Mouse (Mus musculus): Measurements from ENCODE around the gene Tfpi. TPM values are rescaled to one million over a fixed set of nuclear protein-coding genes. Genes with fewer than 3 reads are reported as not detected.

Gene Tfpi
- polyA plus RNA-seq, 2 experiments: 10.4 to 15.1 TPM

DNA sequence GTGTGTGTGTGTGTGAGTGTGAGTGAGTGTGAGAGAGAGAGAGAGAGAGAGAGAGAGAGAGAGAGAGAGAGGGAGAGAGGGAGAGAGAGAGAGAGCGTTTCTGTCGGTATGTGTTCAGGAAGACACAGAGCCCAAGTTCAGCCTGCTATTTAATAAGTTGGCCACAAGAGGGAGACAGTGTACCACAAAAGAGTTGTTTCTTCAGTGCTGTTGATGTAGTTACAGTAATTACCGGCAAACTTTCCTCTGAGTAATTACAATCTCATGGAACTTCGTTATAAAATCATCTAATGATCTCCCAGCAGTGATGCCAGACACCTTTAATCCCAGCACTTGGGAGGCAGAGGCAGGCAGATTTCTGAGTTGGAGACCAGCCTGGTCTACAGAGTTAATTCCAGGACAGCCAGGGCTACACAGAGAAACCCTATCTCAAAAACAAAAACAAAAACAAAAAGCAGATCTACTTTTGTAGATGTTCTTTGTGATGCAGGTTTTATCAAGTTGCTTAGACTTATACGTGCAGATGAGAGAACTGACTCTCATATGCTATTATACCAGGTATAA is 21.3 kb downstream of the Tfpi start:
- DNase-seq (ENCODE audit: low read depth in 3 of 3, low spot score in 3 of 3): peak; percentile 64 to 73 (median 67)
- TF ChIP-seq EP300 (IDR thresholded peaks at IDR 0.05; ENCODE audit: low read depth) (no peak), CTCF (IDR thresholded peaks at IDR 0.05; ENCODE audit: low read depth) (peak; percentile 81)
- ATAC-seq (ENCODE audit: insufficient read depth): peak; percentile 34; the same call in 1 of the 2 replicates
- no peaks in the 10 kb centered on the region for H3K36me3 ChIP-seq (replicated peaks; ENCODE audit: control insufficient read depth, insufficient read depth, low read depth)
- H3K4me1 ChIP-seq (replicated peaks; ENCODE audit: control insufficient read depth in 2 of 2, insufficient read depth in 2 of 2, low read length in 1 of 2): peaks cover 0 to 4% of the 10 kb centered on the region in 2 experiments; a peak in 2 of 4 replicates
- H3K9ac ChIP-seq (replicated peaks): no peak overlapping the region
- H3K4me2 ChIP-seq (ENCODE audit: low read depth): no peak overlapping the region
- H3K4me3 ChIP-seq (ENCODE audit: insufficient read depth in 1 of 2, low read depth in 2 of 2, low read length in 2 of 2): no peak overlapping the region
- WGBS (ENCODE audit: insufficient replicate concordance): 13% methylated on average over 5 of the region's 5 CpGs
- H3K27ac ChIP-seq: no peak overlapping the region
- H3K9me3 ChIP-seq (ENCODE audit: control insufficient read depth, low read length): no peaks in the 10 kb centered on the region
- no peaks in the 10 kb centered on the region for H3K27me3 ChIP-seq (ENCODE audit: control insufficient read depth, insufficient read depth, low read length)

DNA sequence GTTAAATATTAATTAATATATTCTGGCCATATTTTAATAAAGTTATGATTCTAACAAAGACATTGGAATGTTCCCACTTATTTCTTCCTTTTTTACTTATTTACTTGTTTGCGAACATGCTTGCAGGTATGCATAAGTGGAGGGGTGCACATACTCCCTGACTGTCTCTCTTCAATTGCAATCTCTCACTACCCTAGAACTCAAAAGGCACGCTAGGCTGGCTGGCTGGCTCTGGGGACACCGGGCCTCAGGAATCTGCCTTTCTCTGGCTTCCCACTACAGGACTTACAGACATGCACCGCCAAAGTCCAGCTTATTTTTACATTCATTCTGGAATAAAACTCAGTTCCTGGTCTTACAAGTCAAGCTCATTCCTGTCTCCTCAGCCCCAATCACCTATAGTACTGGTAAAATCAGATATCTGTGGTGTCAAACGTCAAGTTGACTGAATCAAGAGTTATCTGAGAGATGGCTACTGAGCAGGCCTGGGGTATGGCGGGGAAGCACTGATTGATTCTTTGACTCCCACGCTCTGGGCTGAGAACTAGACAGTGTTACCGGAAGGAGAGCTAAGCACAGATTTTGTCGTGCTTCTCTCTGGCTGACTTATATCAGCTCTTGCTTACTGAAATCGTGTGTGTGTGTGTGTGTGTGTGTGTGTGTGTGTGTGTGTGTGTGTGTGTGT is 21.9 kb downstream of the Tfpi start:
- H3K9me3 ChIP-seq (ENCODE audit: control insufficient read depth, low read length): no peaks in the 10 kb centered on the region
- ATAC-seq (ENCODE audit: insufficient read depth) (no peak), DNase-seq (ENCODE audit: low read depth in 3 of 3, low spot score in 3 of 3) (no peak)
- H3K27ac ChIP-seq: no peak overlapping the region
- H3K4me3 ChIP-seq (ENCODE audit: insufficient read depth in 1 of 2, low read depth in 2 of 2, low read length in 2 of 2): no peak overlapping the region
- H3K27me3 ChIP-seq (ENCODE audit: control insufficient read depth, insufficient read depth, low read length): no peaks in the 10 kb centered on the region
- no peaks in the 10 kb centered on the region for H3K36me3 ChIP-seq (replicated peaks; ENCODE audit: control insufficient read depth, insufficient read depth, low read depth)
- TF ChIP-seq CTCF (IDR thresholded peaks at IDR 0.05; ENCODE audit: low read depth): no peak
- TF ChIP-seq EP300 (IDR thresholded peaks at IDR 0.05; ENCODE audit: low read depth): no peak
- no peak overlapping the region for H3K9ac ChIP-seq (replicated peaks)
- H3K4me1 ChIP-seq (replicated peaks; ENCODE audit: control insufficient read depth in 2 of 2, insufficient read depth in 2 of 2, low read length in 1 of 2): peaks cover 0 to 3% of the 10 kb centered on the region in 2 experiments; a peak in 2 of 4 replicates
- no peak overlapping the region for H3K4me2 ChIP-seq (ENCODE audit: low read depth)
- WGBS (ENCODE audit: insufficient replicate concordance): 58% methylated on average over 10 of the region's 10 CpGs

DNA sequence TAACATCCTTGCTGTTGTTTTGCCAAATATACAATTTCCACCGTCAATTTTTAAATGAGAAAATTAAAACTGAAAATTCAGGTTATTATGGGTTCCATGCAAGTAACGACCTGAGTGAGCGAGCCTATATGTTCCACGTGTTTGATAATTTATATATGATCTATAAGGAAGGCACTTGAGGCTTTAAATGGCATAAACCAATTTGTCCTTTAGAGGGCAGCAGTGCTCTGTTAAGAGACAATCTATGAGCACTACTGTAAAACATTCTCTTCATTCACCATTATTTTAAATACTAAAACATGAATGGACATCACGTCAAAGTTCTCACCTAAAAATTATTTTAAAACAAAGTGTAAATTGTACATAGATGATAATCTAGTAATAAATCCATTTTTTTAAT is 22.5 kb downstream of the Tfpi start:
- WGBS (ENCODE audit: insufficient replicate concordance): 16% methylated on average over 5 of the region's 5 CpGs
- Histone ChIP-seq H3K27ac (no peak overlapping the region), H3K9me3 (ENCODE audit: control insufficient read depth, low read length) (no peaks in the 10 kb centered on the region), H3K36me3 (replicated peaks; ENCODE audit: control insufficient read depth, insufficient read depth, low read depth) (no peaks in the 10 kb centered on the region), H3K9ac (replicated peaks) (no peak overlapping the region), H3K4me2 (ENCODE audit: low read depth) (no peak overlapping the region), H3K4me3 (ENCODE audit: insufficient read depth in 1 of 2, low read depth in 2 of 2, low read length in 2 of 2) (no peak overlapping the region), H3K4me1 (replicated peaks; ENCODE audit: control insufficient read depth in 2 of 2, insufficient read depth in 2 of 2, low read length in 1 of 2) (no peaks in the 10 kb centered on the region; a peak in 1 of 4 replicates), H3K27me3 (ENCODE audit: control insufficient read depth, insufficient read depth, low read length) (no peaks in the 10 kb centered on the region)
- TF ChIP-seq EP300 (IDR thresholded peaks at IDR 0.05; ENCODE audit: low read depth) (no peak), CTCF (IDR thresholded peaks at IDR 0.05; ENCODE audit: low read depth) (peak; percentile 49; the same call in 1 of the 2 replicates)
- no peak for ATAC-seq (ENCODE audit: insufficient read depth)
- peak; percentile 49 to 65 (median 53) for DNase-seq (ENCODE audit: low read depth in 3 of 3, low spot score in 3 of 3)

DNA sequence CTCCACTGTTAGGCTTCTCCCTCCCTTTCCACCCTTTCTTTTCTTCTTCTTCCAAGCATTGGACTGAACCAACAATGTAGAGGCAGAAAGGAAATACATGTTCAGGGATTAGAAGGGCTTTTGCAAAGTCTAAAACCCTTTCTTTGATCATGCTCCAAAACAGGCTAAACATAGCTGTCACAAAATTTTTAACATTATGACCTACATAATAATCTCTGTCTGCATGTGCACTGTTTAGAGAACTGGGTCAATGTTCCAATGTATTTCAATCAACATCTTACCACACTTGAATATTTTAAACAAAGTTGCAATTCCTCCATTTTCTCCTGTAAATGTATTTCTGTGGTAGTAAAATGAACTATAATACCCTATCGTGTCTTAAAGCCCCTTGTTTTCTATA is 31.1 kb downstream of the Tfpi start:
- no peaks in the 10 kb centered on the region for H3K27me3 ChIP-seq (ENCODE audit: control insufficient read depth, insufficient read depth, low read length)
- H3K4me3 ChIP-seq (ENCODE audit: insufficient read depth in 1 of 2, low read depth in 2 of 2, low read length in 2 of 2): no peak overlapping the region
- H3K9me3 ChIP-seq (ENCODE audit: control insufficient read depth, low read length): no peaks in the 10 kb centered on the region
- no peaks in the 10 kb centered on the region for H3K4me1 ChIP-seq (replicated peaks; ENCODE audit: control insufficient read depth in 2 of 2, insufficient read depth in 2 of 2, low read length in 1 of 2)
- DNase-seq (ENCODE audit: low read depth in 3 of 3, low spot score in 3 of 3) (no peak), ATAC-seq (ENCODE audit: insufficient read depth) (no peak)
- no peak overlapping the region for H3K9ac ChIP-seq (replicated peaks)
- H3K27ac ChIP-seq: no peak overlapping the region
- no peak overlapping the region for H3K4me2 ChIP-seq (ENCODE audit: low read depth)
- no peaks in the 10 kb centered on the region for H3K36me3 ChIP-seq (replicated peaks; ENCODE audit: control insufficient read depth, insufficient read depth, low read depth)
- 67% methylated on average over 1 of the region's 1 CpGs for WGBS (ENCODE audit: insufficient replicate concordance)
- TF ChIP-seq EP300 (IDR thresholded peaks at IDR 0.05; ENCODE audit: low read depth): no peak
- TF ChIP-seq CTCF (IDR thresholded peaks at IDR 0.05; ENCODE audit: low read depth): no peak

DNA sequence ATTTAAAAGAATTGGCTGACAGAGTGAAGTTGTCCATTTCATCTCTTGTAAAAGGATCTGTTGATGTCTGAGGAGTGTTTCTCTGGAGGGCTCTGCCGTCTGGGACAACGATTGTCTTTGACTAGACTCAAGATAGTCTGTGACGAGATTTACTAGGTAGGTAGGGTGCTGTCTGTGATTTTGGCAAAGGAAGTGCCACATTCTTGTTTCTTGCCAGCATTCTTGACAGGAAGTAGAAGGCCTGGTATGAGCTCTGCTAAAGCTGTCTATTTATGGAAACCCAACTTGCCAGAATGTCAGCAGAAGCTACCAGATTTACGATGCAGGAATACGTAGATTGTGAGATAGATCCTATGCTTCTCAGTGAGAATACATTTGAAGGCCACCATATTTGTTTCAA is 34.6 kb downstream of the Tfpi start:
- H3K9me3 ChIP-seq (ENCODE audit: control insufficient read depth, low read length): no peaks in the 10 kb centered on the region
- 73% methylated on average over 5 of the region's 5 CpGs for WGBS (ENCODE audit: insufficient replicate concordance)
- H3K27me3 ChIP-seq (ENCODE audit: control insufficient read depth, insufficient read depth, low read length): no peaks in the 10 kb centered on the region
- ATAC-seq (ENCODE audit: insufficient read depth): no peak
- no peak overlapping the region for H3K4me3 ChIP-seq (ENCODE audit: insufficient read depth in 1 of 2, low read depth in 2 of 2, low read length in 2 of 2)
- no peaks in the 10 kb centered on the region for H3K36me3 ChIP-seq (replicated peaks; ENCODE audit: control insufficient read depth, insufficient read depth, low read depth)
- TF ChIP-seq EP300 (IDR thresholded peaks at IDR 0.05; ENCODE audit: low read depth) (no peak), CTCF (IDR thresholded peaks at IDR 0.05; ENCODE audit: low read depth) (no peak)
- no peak for DNase-seq (ENCODE audit: low read depth in 3 of 3, low spot score in 3 of 3)
- no peak overlapping the region for H3K27ac ChIP-seq
- H3K9ac ChIP-seq (replicated peaks): no peak overlapping the region
- no peaks in the 10 kb centered on the region for H3K4me1 ChIP-seq (replicated peaks; ENCODE audit: control insufficient read depth in 2 of 2, insufficient read depth in 2 of 2, low read length in 1 of 2)
- H3K4me2 ChIP-seq (ENCODE audit: low read depth): no peak overlapping the region
